Mouse (Mus musculus): ENCODE data around the gene Gna15.
A peak's percentile ranks its signal among the peaks of the same experiment; 100 is the strongest.

Gna15 gene

DNA sequence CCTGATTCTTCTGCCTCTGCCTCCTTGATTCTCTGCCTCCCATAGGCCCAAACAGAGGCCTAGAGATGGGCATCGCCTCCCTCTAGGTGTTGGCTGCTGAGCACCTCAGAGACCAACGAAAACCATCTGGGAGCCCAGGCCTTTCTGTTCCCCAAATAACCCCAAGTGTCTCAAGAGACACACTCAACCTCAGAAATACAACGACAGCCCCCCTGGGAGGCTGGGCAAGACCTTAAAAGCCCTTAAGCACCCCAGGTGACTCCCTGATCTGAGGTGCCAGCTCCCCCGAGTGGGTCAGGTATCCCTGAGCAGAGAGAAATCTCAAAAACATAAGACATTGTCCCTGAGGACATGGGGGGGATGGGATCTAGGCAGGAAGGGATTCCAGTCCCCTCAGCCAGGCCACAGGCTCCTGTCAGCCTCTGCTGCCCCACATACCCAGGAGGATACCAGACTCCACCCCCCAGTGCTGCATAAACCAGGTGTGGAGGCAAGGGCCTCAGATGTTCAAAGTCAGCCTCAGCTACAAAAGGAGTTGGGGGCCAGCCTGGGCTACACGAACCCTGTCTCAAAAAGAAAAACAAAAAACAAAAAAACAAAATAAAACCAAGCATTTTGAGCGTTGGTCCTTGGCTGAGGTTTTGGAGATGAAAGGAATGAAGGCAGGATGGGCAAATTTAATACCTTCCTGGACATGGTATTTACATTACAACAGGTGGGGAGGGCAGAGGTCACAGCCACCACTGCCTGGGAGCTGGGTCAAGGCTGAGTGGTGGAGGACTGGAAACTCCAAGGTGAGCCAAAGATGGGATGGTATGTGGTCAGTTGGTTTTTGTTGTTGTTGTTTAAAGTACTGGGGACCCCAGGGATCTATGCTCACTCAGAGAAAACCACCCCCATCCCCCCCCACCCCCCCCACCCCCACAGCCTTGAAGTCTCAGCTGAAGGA, 30.1 kb upstream of the Gna15 start:
- no peak for DNase-seq (ENCODE audit: low spot score)

DNA sequence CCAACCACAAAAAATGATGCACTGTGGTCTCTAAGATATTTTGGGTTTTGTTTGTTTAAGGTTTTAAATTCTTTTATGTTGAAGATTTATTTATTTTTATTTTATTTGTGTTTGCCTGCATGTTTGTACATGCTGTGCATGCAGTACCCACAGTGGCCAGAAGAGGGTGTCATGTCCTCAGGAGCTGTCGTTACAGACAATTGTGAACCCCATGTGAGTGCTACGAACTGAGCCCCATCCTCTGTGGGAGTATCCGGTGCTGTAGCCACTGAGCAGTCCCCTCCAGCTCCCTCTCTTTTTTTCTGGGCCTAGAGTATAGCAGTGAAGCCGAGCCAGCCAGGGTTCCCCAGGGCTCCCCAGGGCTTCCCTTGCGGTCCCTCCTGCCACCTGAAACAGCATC, 29.2 kb upstream of the Gna15 start:
- no peak for DNase-seq (ENCODE audit: low spot score)

DNA sequence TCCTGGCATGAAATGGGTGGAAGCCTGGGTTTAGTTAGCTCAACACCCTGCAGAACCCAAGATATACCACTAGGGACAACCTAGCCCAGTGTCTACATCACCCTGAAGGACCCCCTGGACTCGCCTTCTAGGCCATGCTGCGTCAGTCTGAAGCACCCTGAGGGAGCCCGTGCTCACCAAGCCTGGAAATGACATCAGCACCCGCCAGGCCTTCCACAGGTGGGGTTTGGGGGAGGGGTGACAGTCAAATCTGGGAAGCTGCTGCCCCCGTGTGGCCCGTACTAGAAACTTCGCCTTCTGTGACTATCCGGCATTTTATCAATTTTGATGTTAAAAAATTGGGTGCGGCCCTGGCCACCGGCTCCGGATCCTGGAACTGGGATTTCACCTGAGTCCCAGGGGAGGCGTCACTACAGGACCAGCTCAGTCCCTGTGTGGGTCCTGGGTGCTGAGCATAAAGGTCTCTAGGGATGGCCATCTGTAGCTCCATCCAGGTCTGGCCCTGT, 27.6 kb upstream of the Gna15 start:
- DNase-seq (ENCODE audit: low spot score) = peak; percentile 66

DNA sequence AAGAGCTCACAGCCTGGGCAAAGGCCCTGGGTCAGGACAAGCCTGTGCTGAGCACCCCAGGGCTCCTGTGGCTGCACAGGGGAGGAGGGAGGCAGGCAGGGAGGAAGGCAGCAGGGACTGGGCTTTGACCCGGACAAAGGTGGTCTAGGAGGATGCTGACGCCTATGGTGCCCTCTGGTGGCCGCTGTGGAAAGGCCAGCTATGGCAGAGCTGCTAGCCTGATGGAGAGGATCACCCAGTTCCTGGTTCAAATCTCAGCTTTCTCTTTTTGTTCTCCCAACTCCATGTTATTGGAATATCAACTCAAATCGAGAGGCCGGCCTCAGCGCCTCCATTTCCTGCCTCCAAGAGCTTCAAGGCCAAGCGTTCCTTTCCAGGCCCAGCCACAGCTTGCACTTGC, 26.2 kb upstream of the Gna15 start:
- no peak for DNase-seq (ENCODE audit: low spot score)

DNA sequence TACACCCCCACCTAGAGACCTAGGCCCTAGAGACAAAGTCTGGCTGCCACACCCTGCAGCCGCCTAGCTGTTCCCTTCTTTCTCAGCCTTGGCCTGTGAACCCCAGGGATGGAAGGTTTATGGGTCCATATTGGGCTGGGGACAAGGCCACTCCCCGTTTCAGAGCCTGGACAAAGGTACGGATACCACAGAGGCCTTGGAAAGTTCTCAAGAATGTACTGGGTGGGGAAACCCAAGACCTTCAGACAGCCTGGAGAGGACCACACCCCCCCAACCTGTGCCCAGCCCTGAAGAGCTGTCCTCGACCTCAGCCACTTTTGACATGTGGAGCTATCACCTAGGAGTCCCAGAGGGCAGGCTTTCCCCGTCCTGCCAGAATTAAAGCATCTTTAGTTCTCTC, 24.9 kb upstream of the Gna15 start:
- DNase-seq (ENCODE audit: low spot score) = no peak

DNA sequence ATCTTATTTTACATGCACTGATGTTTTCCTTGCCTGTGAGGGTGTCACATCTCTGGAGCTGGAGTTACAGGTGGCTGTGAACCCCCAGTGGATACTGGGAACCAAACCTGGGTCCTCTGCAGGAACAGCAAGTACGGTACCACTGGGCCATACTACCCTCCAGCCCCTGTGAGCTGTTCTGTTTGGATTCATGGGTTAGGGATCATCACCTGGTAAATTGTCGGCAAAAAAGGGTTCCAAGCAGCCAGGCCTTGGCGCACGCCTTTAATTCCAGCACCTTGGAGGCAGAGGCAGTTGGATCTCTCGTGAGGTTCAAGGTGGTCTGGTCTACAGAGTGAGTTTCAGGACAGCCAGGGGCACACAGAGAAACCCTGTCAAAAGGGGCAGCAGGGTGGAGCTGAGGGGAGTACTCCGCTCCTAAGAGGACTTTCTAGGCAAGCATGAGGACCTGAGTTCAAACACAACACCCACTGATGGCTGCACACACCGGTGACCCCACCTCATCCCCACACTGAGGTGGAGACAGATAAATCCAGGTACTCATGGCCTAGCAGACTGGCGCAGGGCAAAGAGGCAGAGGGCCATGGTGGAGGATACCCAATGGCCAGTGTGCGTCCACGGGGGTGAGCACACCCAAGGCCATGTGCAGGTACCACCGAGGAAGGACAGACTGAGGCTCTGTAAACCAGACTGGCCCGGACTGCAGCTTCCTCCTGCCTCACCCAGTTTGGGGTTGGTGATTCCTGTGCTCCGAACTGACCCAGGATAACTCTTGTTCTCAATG, 23.0 kb upstream of the Gna15 start:
- DNase-seq (ENCODE audit: low spot score) = no peak

DNA sequence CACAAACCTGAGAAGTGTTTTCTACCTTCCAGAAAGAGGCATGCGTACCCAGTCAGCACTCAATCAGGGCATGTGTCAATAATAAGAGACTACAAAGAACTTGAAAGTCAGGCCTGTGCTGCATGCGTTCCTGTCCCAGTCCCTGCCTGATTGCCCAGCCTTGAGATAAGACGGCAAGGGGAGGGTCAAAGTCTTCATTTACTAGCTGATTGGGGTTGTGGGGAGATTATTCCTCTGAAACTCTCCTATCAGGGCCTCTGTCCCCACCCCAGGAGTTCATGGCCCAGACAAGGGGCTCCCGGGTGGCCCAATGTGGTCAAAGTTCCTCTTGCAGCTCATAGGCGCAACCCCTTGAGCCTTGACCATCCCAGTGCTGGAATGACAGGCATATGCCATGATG, 22.3 kb upstream of the Gna15 start:
- no peak for DNase-seq (ENCODE audit: low spot score)

DNA sequence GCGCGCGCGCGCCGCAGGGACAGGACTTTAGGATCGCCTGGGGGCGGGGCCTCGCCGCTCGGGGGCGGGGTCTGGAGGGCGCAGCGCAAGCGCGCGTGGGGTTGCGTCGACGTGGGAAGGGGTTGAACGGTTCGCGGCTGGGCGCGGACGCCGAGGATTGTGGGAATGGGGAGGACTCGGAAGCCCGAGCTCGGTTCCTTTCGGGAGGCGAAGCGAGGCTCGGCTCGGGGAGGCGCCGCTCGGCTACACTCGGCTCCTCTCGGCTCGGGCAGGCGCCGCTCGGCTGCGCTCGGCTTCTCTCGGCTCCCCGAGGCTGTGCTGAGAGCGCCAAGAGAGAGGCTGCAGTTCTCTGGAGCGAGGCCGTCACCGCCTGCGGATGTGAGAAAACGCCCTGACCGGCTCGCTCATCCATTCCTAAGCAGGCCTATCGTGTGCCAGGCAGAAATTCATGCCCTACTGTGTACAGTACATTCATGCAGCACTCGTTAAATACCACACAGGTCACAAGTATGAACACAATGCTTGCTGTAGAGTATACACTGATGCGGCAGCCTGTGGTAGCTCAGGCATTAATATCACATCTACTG, 21.2 kb upstream of the Gna15 start, which contains the start of gene Gna11:
Gna11 (minus strand) TSS at position 30 of the 587 bp plus-strand sequence.
- peak; percentile 100 for DNase-seq (ENCODE audit: low spot score)

DNA sequence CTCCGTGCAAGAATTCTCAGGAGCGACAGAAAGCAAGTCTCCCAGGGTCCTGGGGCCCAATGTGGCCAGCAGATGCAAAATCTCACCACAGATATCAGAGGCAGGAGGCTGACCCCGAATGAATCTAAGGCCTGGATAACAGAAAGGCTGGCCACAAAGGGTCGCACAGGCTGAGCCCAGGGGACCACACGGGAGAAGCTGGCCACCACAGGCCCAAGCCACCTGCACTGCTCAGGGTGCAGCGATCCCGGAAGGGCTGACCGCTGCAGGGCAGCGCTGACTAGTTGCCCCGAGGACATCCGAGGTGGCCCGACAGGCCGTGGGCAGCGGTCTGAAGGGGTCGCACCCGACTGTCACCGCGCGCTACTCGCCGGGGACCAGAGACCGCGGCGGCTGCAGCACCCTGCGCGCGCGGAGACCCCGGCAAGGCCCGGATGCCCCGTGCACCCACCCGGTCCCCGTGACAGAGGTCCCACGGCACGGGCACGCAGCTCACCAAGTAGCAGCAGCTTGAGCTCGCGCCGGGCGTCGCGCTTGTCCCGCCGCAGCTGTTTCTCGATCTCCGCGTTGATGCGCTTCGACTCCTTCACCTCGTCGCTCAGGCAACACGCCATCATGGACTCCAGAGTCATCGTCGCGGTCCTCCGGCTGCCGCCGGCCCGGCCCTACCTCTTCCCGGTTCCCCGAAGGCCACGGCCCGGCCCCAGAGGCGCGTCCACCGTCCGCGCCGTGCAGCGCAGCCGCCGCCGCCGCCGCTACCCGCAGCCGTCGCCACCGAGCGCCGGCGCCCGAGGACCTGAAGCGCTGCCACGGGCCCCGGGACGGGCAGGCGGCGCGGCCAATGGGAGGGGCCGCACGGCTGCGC, 20.5 kb upstream of the Gna15 start:
- DNase-seq (ENCODE audit: low spot score) = no peak

DNA sequence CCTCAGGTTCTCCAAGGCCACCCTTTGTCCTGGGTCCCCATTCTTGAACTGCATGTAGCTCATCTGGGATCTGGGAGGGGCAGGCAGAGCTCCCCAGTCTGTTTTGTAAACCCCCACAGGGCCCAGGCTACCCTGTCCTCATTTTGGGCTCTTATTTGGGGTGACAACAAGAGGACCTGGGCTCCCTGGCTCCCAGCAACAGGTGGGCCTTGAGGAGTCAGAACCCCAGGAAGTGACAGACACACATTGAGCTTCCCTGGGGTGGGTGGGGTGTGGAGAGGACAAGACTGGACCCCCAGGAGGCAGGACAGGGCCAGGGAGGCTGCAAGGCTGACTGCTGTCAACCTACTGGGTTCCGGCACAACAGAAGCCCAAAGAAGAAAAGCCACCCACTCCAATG, 19.6 kb upstream of the Gna15 start:
- DNase-seq (ENCODE audit: low spot score) = no peak

DNA sequence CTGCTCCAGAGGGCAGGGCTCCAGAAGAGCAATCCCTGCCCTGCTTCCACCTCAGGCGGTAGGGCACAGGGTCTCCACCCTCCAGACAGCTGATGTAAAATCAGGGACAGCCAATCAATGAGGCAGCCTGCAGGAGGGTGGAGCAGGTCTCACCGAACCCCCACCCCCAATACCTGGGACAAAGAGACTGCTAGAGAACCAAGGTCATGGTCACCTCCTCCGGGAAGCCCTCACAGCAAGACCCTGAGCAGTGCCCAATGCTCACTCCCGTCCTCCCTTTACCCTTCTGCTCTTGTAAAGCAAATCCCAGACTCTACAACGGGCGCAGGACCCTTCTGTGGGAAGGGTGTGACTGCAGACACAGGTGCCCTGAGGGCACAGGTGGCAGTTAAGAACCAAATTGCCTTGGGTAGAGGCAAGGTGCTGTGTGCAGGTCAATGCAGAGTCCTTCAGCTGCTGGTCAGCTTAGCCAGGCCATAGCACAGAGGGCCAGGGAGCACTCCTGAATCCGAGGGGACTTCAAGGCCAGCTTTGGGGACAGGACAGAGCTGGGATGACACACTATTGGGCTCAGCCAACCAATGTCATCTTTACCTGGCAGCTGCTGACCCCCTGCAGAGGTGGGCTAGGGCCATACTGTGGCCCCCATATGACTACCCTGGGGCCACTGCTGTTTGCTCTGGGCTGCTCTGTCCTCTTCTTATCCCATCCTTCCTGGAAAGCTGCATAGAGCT, 18.9 kb upstream of the Gna15 start:
- DNase-seq (ENCODE audit: low spot score) = no peak

DNA sequence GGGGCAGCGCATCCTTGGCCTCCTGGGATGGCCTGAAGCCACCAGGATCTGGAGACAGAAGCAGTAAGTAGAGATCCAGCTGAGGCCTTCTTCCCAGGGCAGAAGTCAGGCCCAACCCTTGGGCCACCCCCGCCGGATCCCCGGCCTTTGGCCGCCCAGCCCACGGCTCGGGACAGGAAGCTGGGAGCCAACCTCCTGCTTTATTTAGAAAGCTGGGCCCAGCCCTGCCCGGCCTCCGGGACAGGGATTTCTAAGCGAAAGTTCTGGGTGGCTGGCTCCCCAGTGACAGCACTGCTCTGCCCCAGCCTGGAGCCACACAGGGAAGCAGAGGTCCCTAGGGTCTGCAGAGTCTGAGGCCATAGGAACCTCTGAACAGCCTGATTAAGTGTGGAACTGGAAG, 17.8 kb upstream of the Gna15 start:
- DNase-seq (ENCODE audit: low spot score) = no peak

DNA sequence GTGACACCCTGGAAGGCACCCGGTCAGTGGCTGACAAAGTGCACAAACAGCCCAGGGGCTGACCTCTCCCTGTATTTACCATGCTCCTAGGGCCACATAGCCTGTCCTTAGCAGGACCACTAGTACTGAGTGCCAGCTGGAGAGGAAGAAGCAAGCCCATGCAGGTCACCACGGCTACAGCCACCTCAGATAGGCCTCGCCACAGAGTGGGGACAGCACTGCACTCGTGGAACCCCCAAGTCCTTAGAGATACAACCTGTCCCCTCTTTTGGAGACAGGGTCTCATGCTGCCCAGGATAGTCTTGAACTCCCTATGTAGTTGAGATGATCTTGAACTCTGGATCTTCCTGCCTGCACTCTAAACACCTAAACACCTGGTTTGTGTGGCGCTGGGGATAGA, 17.3 kb upstream of the Gna15 start:
- no peak for DNase-seq (ENCODE audit: low spot score)

DNA sequence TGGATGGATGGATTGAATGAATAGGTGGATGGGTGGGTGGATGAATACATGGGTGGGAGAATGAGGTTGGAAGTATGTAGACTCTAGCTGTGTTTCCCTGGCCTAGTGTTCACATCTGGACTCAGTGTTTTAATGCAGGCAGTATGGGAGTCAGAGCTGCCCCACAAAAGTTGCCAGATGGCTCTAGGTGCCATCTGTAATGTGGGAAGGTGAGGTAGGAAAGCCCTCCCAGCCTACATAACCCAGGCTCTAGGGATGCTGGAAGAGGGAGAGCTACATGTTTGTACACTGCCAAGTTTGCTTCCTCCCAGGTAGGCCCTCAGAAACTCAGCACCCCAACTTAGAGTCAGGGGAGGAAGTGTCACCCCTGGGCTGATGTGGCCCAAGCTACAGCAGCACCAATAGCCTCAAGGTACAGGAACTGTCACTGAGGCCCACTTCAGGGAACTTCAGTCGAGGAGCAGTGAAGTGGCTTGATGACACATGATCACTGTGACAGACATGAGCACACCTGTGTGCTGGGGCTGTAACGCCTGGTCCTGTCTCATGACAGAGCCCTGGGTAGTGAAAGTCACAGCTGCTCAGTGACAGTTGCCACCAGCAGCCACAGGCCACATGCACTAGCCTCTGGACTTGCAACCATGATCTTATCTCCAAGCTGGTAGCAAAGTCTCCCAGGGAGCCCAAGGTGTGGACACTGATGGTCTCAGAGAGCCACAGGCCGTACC, 14.5 kb upstream of the Gna15 start:
- DNase-seq (ENCODE audit: low spot score) = no peak

DNA sequence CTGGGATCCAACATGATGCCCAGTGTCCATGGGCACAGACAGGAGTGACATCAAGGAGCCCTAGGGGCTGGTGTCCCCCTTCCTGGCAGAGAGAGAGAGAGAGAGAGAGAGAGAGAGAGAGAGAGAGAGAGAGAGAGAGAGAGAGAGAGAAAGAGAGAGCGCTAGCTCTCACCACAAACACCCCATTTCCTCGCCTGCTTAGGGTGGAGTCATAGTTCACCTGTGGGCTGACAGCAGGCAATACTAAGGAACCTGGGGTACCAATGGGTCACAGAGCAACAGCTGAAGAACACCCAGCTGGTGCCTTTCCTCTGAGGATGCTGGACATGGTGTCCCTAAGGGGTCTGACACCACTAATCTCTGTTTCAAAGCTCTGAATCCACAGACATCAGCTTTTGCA, 13.4 kb upstream of the Gna15 start:
- no peak for DNase-seq (ENCODE audit: low spot score)

DNA sequence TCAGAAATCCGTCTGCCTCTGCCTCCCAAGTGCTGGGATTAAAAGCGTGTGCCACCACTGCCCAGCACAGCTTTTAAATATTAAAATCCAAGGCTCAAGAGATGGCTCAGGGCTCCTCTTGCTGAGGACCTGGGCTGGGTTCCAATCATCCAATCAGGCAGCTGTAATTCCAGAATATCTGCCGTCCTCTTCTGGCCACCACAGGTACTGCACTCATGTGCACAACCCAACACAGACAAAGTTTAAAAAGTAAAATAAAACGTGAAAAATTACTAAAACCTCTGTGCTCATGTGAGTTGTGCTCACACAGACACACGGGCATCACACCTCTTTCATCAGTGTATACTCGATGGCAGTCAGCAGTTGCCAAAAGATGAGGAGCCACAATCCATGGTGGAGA, 12.7 kb upstream of the Gna15 start:
- DNase-seq (ENCODE audit: low spot score) = no peak

DNA sequence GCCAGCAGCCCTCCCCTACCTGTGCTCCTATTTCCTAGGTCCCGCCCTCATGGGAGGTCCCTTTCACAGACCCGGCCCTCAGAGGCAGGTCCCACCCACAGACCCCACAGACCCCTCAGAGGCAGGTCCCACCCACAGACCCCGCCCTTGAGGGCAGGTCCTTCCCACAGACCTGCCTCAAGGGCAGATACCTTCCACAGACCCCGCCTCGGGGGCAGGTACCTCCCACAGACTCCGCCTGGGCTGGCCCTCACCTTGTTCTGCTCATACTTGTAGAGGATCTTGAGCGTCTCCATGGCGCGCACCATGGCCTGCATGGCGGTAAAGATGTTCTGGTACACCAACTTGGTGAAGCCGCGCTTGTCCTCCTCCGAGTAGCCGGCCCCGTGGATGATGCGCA, 10.8 kb upstream of the Gna15 start:
- no peak for DNase-seq (ENCODE audit: low spot score)

DNA sequence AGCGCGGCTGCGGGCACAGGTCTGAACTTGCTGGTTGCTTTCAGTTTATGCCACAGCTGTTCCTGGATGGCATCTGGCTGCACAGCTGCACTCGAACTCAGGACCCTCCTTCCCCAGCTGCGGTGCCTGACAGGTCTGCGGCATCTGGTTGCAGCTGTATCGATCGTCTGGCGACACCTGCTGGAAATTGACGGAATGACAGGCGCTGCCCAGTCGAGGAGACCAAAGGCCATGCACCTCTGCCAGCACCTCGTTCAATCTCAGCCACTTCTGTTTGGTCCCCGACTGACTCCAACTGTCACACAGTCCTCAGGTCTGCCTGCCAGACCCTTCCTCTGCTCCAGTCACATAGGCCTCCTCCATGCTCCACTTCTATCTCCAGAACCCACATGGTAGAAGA, 2.8 kb upstream of the Gna15 start:
- DNase-seq (ENCODE audit: low spot score) = peak; percentile 77

DNA sequence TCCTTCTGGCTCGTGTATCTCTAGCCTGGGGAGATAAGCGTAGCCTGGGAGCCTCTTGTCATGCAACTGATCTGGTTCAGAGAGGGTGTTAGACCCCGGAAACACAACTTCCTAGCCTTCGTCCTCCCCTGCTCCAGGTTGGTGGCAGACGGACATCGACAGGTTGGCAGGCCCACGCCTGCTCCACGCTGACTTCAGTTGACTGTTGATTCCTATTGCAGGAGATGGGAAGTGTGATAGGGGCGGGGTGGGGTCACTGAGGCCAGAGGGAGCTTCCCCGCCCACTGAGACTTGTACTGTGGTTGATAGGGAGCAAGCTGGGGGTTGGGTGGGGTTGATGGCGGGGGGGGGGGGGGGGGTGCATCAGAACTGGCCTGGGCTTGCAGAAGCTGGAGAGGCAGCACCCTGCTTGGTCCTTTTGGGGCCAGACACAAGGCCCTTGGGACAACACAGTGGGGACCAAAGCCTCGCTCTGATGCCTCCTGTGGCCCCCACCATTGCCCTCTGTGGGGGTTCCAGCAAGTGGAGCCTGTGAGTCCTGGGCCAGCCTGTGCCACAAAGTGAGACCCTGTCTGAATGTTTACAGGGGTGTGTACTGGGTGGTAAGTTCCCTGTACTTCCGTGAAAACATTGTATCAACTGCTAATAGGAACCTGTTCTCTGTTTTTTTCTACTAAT, 1.1 kb upstream of the Gna15 start:
- DNase-seq (ENCODE audit: low spot score) = no peak

DNA sequence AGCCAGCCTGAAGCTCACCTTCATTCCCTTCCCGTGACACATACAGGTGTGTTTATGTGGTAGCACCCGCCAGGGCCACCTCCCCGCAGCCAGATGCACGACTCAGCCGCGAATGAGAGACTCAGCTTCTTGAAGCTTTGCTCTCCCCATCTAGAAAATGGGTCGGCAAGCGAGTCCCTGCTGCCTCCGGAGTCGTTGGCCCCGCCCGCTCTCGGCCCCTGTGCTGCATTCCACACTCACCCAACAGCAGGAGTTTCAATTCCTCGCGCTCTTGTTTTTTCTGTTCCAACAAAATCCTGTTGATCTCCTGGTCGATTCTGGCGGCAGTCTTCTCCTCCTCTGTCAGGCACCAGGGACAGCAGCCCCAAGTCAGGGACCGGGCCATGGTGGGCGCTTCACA, 455 bp downstream of the Gna15 start:
- DNase-seq (ENCODE audit: low spot score) = no peak
